Mouse (Mus musculus): ENCODE measurements around the gene Chchd10. TPM values are rescaled to one million over a fixed set of nuclear protein-coding genes. Genes with fewer than 3 reads are reported as not detected.

Gene Chchd10
- polyA plus RNA-seq, 1 experiment, result 507 TPM

GRCm38 (mm10) chr10:75937851-75938643, 5.1 kb downstream of the Chchd10 start:
- Histone ChIP-seq H3K27ac (ENCODE audit: insufficient read depth, low read length) (no peak overlapping the region), H3K4me3 (ENCODE audit: insufficient read depth, low read length) (peak overlapping the region; percentile 77; the same call in 1 of the 2 replicates), H3K4me1 (ENCODE audit: control insufficient read depth, insufficient read depth, low read length) (peaks cover 4% of the 10 kb centered on the region)
- TF ChIP-seq CTCF (IDR thresholded peaks at IDR 0.05; ENCODE audit: extremely low read depth, insufficient read depth, low read length) (no peak), POLR2A (IDR thresholded peaks at IDR 0.05; ENCODE audit: extremely low read depth, insufficient read depth, low read length) (no peak)

GRCm38 (mm10) chr10:75939481-75940234, 6.7 kb downstream of the Chchd10 start:
- Histone ChIP-seq H3K4me3 (ENCODE audit: insufficient read depth, low read length) (no peak overlapping the region), H3K27ac (ENCODE audit: insufficient read depth, low read length) (no peak overlapping the region), H3K4me1 (ENCODE audit: control insufficient read depth, insufficient read depth, low read length) (peaks cover 4% of the 10 kb centered on the region)
- TF ChIP-seq POLR2A (IDR thresholded peaks at IDR 0.05; ENCODE audit: extremely low read depth, insufficient read depth, low read length), result no peak
- no peak for TF ChIP-seq CTCF (IDR thresholded peaks at IDR 0.05; ENCODE audit: extremely low read depth, insufficient read depth, low read length)

DNA sequence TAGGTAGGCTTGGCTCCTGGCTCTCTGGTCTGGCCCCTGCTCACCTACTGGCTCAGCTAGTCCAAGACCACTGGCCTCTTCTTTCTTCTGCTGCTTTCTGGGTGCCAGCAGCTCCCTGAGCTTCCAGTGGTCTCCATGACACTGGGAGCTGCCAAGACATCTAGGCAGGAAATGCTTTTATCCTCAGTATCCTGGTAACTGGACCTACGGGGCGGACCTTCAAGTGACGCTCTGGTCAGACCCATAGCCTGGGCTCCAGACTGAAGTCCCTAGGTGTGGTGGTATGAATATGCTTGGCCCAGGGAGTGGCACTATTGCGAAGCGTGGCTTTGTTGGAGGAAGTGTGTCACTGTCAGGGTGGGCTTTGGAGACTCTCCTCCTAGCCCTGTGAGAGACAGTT, 7.6 kb downstream of the Chchd10 start, which contains the start of gene Gm867:
Gm867 (minus strand) TSS at position 153 of the 400 bp plus-strand sequence.
- peaks cover 4% of the 10 kb centered on the region for H3K4me1 ChIP-seq (ENCODE audit: control insufficient read depth, insufficient read depth, low read length)
- no peak within 1 kb of the TSS for H3K27ac ChIP-seq (ENCODE audit: insufficient read depth, low read length)
- TF ChIP-seq CTCF (IDR thresholded peaks at IDR 0.05; ENCODE audit: extremely low read depth, insufficient read depth, low read length) (no peak), POLR2A (IDR thresholded peaks at IDR 0.05; ENCODE audit: extremely low read depth, insufficient read depth, low read length) (no peak)
- no peak within 1 kb of the TSS for H3K4me3 ChIP-seq (ENCODE audit: insufficient read depth, low read length)

DNA sequence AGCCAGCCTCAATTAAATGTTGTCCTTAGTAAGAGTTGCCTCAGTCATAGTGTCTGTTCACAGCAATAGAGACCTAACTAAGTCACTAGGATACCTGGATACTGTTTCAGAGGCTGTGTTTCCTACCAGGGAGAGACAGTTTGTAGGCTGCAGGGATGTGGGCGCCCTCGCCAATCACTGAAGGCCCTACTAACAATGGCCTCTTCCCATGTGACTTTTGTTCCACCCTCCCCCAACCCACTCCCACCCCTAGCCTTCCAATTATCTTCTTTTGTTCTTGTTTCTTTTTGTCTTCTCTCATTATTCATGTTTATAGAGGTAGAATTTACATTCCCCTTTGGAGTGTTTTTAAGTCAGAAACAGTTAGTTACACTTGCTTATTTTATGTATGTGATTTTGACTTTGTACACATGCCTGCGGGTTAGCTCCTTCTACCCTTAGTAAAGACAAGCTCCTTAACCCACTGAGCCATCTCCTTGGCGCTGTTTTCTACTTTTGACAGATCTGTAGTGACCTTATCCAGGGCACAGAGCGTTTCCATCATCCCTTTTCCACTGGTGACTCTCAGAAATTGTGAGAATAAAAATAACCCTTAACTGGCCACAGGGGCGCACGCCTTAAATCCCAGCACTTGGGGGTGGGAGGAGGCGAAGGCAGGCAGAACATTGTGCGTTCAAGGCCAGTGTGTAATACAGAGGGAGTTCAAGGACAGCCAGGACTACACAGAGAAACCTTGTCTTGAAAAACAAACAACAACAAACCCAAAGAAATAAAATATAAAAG, 8.3 kb downstream of the Chchd10 start:
- Histone ChIP-seq H3K4me1 (ENCODE audit: control insufficient read depth, insufficient read depth, low read length) (peaks cover 4% of the 10 kb centered on the region), H3K4me3 (ENCODE audit: insufficient read depth, low read length) (no peak overlapping the region), H3K27ac (ENCODE audit: insufficient read depth, low read length) (no peak overlapping the region)
- TF ChIP-seq CTCF (IDR thresholded peaks at IDR 0.05; ENCODE audit: extremely low read depth, insufficient read depth, low read length), result no peak
- no peak for TF ChIP-seq POLR2A (IDR thresholded peaks at IDR 0.05; ENCODE audit: extremely low read depth, insufficient read depth, low read length)

GRCm38 (mm10) chr10:75942736-75943477, 10.0 kb downstream of the Chchd10 start, which contains the start of gene Vpreb3:
Gene Vpreb3, plus strand, starts transcription at chr10:75943057.
- Histone ChIP-seq H3K4me3 (ENCODE audit: insufficient read depth, low read length) (no peak within 1 kb of the TSS), H3K27ac (ENCODE audit: insufficient read depth, low read length) (no peak within 1 kb of the TSS), H3K4me1 (ENCODE audit: control insufficient read depth, insufficient read depth, low read length) (no peaks in the 10 kb centered on the region)
- TF ChIP-seq POLR2A (IDR thresholded peaks at IDR 0.05; ENCODE audit: extremely low read depth, insufficient read depth, low read length) (no peak), CTCF (IDR thresholded peaks at IDR 0.05; ENCODE audit: extremely low read depth, insufficient read depth, low read length) (no peak)

GRCm38 (mm10) chr10:75944066-75944772, 11.3 kb downstream of the Chchd10 start:
- TF ChIP-seq POLR2A (IDR thresholded peaks at IDR 0.05; ENCODE audit: extremely low read depth, insufficient read depth, low read length) (no peak), CTCF (IDR thresholded peaks at IDR 0.05; ENCODE audit: extremely low read depth, insufficient read depth, low read length) (no peak)
- H3K4me1 ChIP-seq (ENCODE audit: control insufficient read depth, insufficient read depth, low read length), result no peaks in the 10 kb centered on the region
- H3K27ac ChIP-seq (ENCODE audit: insufficient read depth, low read length), result no peak overlapping the region
- no peak overlapping the region for H3K4me3 ChIP-seq (ENCODE audit: insufficient read depth, low read length)

- H3K4me1 ChIP-seq (ENCODE audit: control insufficient read depth, insufficient read depth, low read length), result no peaks in the 10 kb centered on the region
- H3K4me3 ChIP-seq (ENCODE audit: insufficient read depth, low read length), result no peak overlapping the region
- TF ChIP-seq CTCF (IDR thresholded peaks at IDR 0.05; ENCODE audit: extremely low read depth, insufficient read depth, low read length) (no peak), POLR2A (IDR thresholded peaks at IDR 0.05; ENCODE audit: extremely low read depth, insufficient read depth, low read length) (no peak)
- H3K27ac ChIP-seq (ENCODE audit: insufficient read depth, low read length), result no peak overlapping the region
Observed at GRCm38 (mm10) chr10:75945213-75945612, 12.3 kb downstream of the Chchd10 start.

- TF ChIP-seq POLR2A (IDR thresholded peaks at IDR 0.05; ENCODE audit: extremely low read depth, insufficient read depth, low read length), result no peak
- TF ChIP-seq CTCF (IDR thresholded peaks at IDR 0.05; ENCODE audit: extremely low read depth, insufficient read depth, low read length), result no peak
- Histone ChIP-seq H3K27ac (ENCODE audit: insufficient read depth, low read length) (no peak overlapping the region), H3K4me3 (ENCODE audit: insufficient read depth, low read length) (no peak overlapping the region), H3K4me1 (ENCODE audit: control insufficient read depth, insufficient read depth, low read length) (no peaks in the 10 kb centered on the region)
Observed at GRCm38 (mm10) chr10:75945896-75946295, 13.0 kb downstream of the Chchd10 start.

Measured in cortical plate, adult 2 months (tissue).